Mouse (Mus musculus): ENCODE measurements around the gene D8Ertd738e. TPM values are rescaled to one million over a fixed set of nuclear protein-coding genes. Genes with fewer than 3 reads are reported as not detected.
"Not testable (repeated sequence)": the region's sequence is repeated elsewhere in the genome, so short reads cannot be mapped to it uniquely, and the experiment has no call there.

D8Ertd738e gene
- total and polyA plus RNA-seq, 2 experiments from 2014 or later, result 143 to 274 TPM

DNA sequence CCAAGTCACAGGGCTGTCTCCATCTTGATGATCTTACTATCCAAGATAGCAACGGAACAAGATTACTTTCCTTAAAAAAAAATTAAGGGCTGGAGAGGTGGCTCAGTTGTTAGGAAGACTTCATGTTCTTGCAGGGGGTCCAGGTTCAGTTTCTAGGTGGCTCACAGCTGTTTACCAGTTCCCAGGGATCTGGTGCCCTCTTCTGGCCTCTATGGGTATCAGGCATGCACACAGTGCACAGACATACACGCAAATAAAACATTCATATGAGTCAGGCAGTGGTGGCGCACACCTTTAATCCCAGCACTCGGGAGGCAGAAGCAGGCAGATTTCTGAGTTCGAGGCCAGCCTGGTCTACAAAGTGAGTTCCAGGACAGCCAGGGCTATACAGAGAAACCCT, 36.1 kb upstream of the D8Ertd738e start:
- not testable (repeated sequence) for H3K27me3 ChIP-seq (ENCODE audit: insufficient read depth, low read length); H3K27ac ChIP-seq (ENCODE audit: low read depth, low read length); H3K9me3 ChIP-seq (ENCODE audit: low read length); ATAC-seq (ENCODE audit: low FRiP score); H3K4me2 ChIP-seq (ENCODE audit: low read depth, low read length, poor library complexity, severe bottlenecking); H3K9ac ChIP-seq (replicated peaks; ENCODE audit: low read length, poor library complexity, severe bottlenecking); H3K36me3 ChIP-seq (ENCODE audit: insufficient read depth, low read length); H3K4me1 ChIP-seq (ENCODE audit: insufficient read depth, low read length); H3K4me3 ChIP-seq (ENCODE audit: low read depth, low read length)
- WGBS, result 53% methylated on average over 5 of the region's 5 CpGs
- peak; percentile 33 for DNase-seq (ENCODE audit: low spot score)
- peak; percentile 67 for TF ChIP-seq CTCF (IDR thresholded peaks at IDR 0.05)

DNA sequence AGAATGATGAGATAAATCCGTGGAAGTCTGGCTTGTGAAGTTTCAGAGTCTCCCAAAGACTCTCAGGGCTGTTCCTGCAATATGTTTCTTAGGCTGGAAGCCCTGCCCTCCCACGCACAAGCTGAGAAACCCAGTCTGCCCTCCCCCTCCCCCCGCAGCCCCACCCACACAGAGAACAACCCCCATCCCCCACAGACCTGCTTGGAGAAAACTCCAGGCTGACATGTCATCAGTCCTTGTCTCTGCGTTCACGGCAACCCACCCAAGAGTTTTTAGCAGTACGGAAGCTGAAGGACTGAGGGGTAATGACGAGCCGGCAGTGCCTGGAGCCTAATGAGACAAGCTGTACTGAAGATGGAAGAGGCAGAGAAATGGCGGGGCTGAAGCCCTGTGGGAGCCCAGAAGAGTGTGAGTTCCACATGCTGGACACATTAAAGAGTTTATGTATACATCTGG, 35.1 kb upstream of the D8Ertd738e start:
- no peak overlapping the region for H3K4me2 ChIP-seq (ENCODE audit: low read depth, low read length, poor library complexity, severe bottlenecking)
- no peak for TF ChIP-seq CTCF (IDR thresholded peaks at IDR 0.05)
- ATAC-seq (ENCODE audit: low FRiP score), result no peak
- no peak overlapping the region; the same call in 1 of the 2 replicates for H3K27ac ChIP-seq (ENCODE audit: low read depth, low read length)
- DNase-seq (ENCODE audit: low spot score), result no peak
- whole genome bisulfite sequencing, result 40% methylated on average over 9 of the region's 9 CpGs
- no peak overlapping the region for H3K9ac ChIP-seq (replicated peaks; ENCODE audit: low read length, poor library complexity, severe bottlenecking)
- H3K4me1 ChIP-seq (ENCODE audit: insufficient read depth, low read length), result no peaks in the 10 kb centered on the region
- no peaks in the 10 kb centered on the region for H3K36me3 ChIP-seq (ENCODE audit: insufficient read depth, low read length)
- H3K4me3 ChIP-seq (ENCODE audit: low read depth, low read length), result no peak overlapping the region
- H3K9me3 ChIP-seq (ENCODE audit: low read length), result no peaks in the 10 kb centered on the region
- no peaks in the 10 kb centered on the region for H3K27me3 ChIP-seq (ENCODE audit: insufficient read depth, low read length)

DNA sequence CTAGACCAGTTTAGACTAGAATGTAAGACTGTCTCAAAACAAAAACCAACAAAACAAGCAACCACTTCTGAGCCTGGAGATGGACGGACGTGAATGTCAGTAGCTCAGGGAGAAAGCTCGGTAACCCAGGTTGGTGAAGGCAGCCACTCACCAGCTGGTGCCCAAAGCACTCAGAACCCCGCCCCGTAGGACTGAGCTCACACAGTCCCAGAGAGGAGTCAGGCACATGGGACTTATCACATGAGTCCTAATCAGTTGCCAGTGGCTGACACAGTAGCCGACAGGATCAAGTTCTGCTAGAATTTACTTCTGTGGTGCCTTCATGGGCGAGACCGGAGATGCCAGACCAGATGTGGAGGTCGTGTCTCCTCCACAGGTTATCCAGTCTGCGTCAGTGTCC, 31.3 kb upstream of the D8Ertd738e start:
- Histone ChIP-seq H3K4me2 (ENCODE audit: low read depth, low read length, poor library complexity, severe bottlenecking) (no peak overlapping the region), H3K9ac (replicated peaks; ENCODE audit: low read length, poor library complexity, severe bottlenecking) (no peak overlapping the region), H3K27me3 (ENCODE audit: insufficient read depth, low read length) (no peaks in the 10 kb centered on the region), H3K27ac (ENCODE audit: low read depth, low read length) (no peak overlapping the region), H3K4me1 (ENCODE audit: insufficient read depth, low read length) (no peaks in the 10 kb centered on the region), H3K9me3 (ENCODE audit: low read length) (no peaks in the 10 kb centered on the region), H3K4me3 (ENCODE audit: low read depth, low read length) (no peak overlapping the region), H3K36me3 (ENCODE audit: insufficient read depth, low read length) (no peaks in the 10 kb centered on the region)
- no peak for TF ChIP-seq CTCF (IDR thresholded peaks at IDR 0.05)
- DNase-seq (ENCODE audit: low spot score) (no peak), ATAC-seq (ENCODE audit: low FRiP score) (no peak)
- 89% methylated on average over 10 of the region's 10 CpGs for WGBS

DNA sequence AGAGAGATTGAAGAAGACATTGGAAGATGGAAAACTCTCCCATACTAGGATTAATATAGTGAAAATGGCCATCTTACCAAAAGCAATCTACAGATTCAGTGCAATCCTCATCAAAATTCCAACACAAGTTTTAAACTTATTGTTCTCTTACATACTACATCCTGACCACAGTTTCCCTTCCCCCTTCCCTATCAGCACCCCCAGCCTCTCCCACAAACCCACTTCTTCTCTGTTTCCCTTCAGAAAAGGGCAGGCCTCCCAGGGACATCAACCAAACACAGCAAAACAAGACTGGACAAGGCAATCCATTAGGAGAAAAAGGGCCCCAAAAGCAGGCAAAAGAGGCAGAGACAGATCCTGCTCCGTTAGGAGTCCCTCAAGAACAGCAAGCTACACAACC, 26.9 kb upstream of the D8Ertd738e start:
- no peaks in the 10 kb centered on the region for H3K9me3 ChIP-seq (ENCODE audit: low read length)
- H3K9ac ChIP-seq (replicated peaks; ENCODE audit: low read length, poor library complexity, severe bottlenecking), result no peak overlapping the region
- 55% methylated on average over 1 of the region's 1 CpGs for WGBS
- no peak for TF ChIP-seq CTCF (IDR thresholded peaks at IDR 0.05)
- ATAC-seq (ENCODE audit: low FRiP score), result no peak
- no peaks in the 10 kb centered on the region for H3K4me1 ChIP-seq (ENCODE audit: insufficient read depth, low read length)
- no peak overlapping the region for H3K27ac ChIP-seq (ENCODE audit: low read depth, low read length)
- DNase-seq (ENCODE audit: low spot score), result no peak
- H3K4me2 ChIP-seq (ENCODE audit: low read depth, low read length, poor library complexity, severe bottlenecking), result no peak overlapping the region
- H3K27me3 ChIP-seq (ENCODE audit: insufficient read depth, low read length), result no peaks in the 10 kb centered on the region
- H3K4me3 ChIP-seq (ENCODE audit: low read depth, low read length), result no peak overlapping the region
- H3K36me3 ChIP-seq (ENCODE audit: insufficient read depth, low read length), result no peaks in the 10 kb centered on the region

DNA sequence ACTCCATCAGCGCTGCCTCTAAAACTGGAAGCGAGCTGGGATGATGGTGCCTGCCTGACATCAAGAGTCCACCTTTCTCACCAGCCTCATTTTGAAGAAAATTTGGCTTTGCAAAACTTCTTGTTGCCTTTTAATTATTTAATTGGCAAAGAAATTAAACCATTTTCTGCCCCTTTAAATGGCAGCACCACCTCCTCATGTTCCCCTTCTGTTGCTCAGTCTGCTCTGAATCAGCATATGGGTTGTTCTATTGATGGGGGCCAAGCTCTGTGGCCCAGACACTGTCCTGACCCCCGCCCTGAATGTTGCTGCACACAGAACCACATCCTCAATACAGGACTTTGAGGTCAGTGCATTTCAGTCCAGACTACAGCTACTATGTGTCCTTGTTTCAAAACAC, 24.4 kb upstream of the D8Ertd738e start:
- no peak overlapping the region for H3K27ac ChIP-seq (ENCODE audit: low read depth, low read length)
- DNase-seq (ENCODE audit: low spot score) (no peak), ATAC-seq (ENCODE audit: low FRiP score) (no peak)
- H3K4me3 ChIP-seq (ENCODE audit: low read depth, low read length), result no peak overlapping the region
- H3K36me3 ChIP-seq (ENCODE audit: insufficient read depth, low read length), result no peaks in the 10 kb centered on the region
- H3K9me3 ChIP-seq (ENCODE audit: low read length), result no peaks in the 10 kb centered on the region
- H3K4me1 ChIP-seq (ENCODE audit: insufficient read depth, low read length), result peaks cover 6% of the 10 kb centered on the region; the same call in 1 of the 2 replicates
- H3K4me2 ChIP-seq (ENCODE audit: low read depth, low read length, poor library complexity, severe bottlenecking), result no peak overlapping the region
- no peaks in the 10 kb centered on the region for H3K27me3 ChIP-seq (ENCODE audit: insufficient read depth, low read length)
- 80% methylated on average over 3 of the region's 3 CpGs for WGBS
- no peak overlapping the region for H3K9ac ChIP-seq (replicated peaks; ENCODE audit: low read length, poor library complexity, severe bottlenecking)
- no peak for TF ChIP-seq CTCF (IDR thresholded peaks at IDR 0.05)

DNA sequence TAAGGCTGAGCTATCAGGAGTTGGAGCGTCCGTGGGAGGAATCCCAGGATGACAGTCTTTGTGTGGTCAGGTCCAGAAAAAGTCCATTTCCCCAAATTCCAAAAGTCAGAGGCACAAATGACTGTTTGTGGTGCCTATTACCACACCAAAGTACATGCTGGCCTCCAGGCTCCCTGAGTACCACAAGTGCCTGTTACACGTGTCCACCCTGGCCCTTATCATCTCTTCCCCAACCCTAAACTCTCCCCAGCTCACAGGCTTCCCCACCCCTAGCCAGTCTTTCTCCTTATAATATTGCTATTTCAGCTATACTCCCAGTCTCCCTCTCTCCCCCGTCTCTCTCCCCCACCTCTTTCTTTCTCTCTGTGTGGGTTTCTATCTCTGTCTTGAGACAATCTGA, 22.8 kb upstream of the D8Ertd738e start:
- Histone ChIP-seq H3K4me2 (ENCODE audit: low read depth, low read length, poor library complexity, severe bottlenecking) (no peak overlapping the region), H3K9ac (replicated peaks; ENCODE audit: low read length, poor library complexity, severe bottlenecking) (no peak overlapping the region), H3K27me3 (ENCODE audit: insufficient read depth, low read length) (no peaks in the 10 kb centered on the region), H3K4me3 (ENCODE audit: low read depth, low read length) (no peak overlapping the region), H3K36me3 (ENCODE audit: insufficient read depth, low read length) (no peaks in the 10 kb centered on the region), H3K9me3 (ENCODE audit: low read length) (no peaks in the 10 kb centered on the region), H3K4me1 (ENCODE audit: insufficient read depth, low read length) (peaks cover 6% of the 10 kb centered on the region; the same call in 1 of the 2 replicates), H3K27ac (ENCODE audit: low read depth, low read length) (no peak overlapping the region)
- ATAC-seq (ENCODE audit: low FRiP score) (no peak), DNase-seq (ENCODE audit: low spot score) (no peak)
- 91% methylated on average over 4 of the region's 4 CpGs for WGBS
- no peak for TF ChIP-seq CTCF (IDR thresholded peaks at IDR 0.05)

Data from midbrain, postnatal 0 days (tissue).